Mouse (Mus musculus): ENCODE data around the gene Mafk.
A peak's percentile ranks its signal among the peaks of the same experiment; 100 is the strongest.

DNA sequence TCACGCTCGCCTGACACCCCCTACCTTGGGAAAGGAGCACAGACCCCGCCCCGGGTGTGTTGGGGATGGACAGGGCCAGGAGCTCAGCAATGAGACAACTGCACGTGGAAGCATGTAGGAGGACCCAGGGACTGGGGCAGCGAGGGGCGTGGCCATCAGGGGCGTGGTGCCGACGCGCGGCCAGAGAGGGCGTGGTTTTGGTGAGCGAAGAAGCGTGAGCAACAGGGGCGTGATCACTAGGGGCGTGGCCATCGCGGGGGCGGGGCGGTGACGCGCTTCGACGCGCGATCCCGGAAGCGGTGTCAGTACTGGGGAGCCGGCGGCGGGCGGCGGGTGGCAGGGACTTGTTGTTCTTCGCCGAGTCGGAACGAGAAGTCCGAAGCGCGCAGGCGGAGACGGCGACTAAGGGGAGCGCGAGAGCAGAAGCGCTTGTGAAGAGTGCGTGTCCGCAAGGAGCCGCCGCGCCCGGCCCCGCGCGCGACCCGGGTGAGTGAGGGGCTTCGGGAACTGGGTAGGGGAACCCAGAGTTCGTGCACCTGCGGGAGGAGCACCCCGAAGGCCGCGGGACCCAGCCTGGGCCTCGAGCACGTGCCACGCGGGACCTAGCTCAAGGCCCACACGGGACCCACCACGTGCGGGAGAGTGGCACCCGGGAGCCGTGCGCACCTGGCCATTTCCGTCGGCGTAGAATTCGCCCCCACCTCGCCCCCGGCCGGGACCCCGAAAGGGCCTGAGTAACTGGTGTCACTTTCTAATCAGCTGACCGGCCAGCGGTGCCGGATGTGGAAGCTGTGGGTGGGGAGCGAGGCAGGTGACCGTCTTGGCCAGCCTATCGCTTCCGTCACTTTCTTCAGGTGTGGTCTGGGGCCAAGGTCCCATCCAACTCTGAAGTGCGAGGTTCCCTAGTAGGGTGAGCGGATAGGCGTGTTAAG lies at the start of gene Mafk:
- peak; percentile 87 for TF ChIP-seq POLR2A (IDR thresholded peaks at IDR 0.05; ENCODE audit: low read depth, low read length)
- no peak for TF ChIP-seq CTCF (IDR thresholded peaks at IDR 0.05; ENCODE audit: borderline replicate concordance, insufficient read depth, low read length)
